Mouse (Mus musculus) heart, postnatal 0 days (tissue): Measurements from ENCODE around the gene Tpo. TPM values are rescaled to one million over a fixed set of nuclear protein-coding genes. Genes with fewer than 3 reads are reported as not detected.
A peak's percentile ranks its signal among the peaks of the same experiment; 100 is the strongest.

ENCODE experiments used
- ATAC-seq: fragments of 200-750 bp; cut with Nextera tagmentation; 2 replicates; pipeline ENCODE4 v1.8.0; 2017; ENCODE audit warnings: low read depth, moderate number of reproducible peaks, moderate library complexity; ENCODE audit not compliant: insufficient read depth
- DNase-seq: peaks from one replicate; pipeline ENCODE4 v3.0.0-alpha.2; 2016; ENCODE audit warnings: low spot score
- H3K27ac ChIP-seq: fragments of 300-500 bp; sonication (generic); 2 replicates; pipeline ENCODE4 v1.5.1; 2014; ENCODE audit warnings: low read depth, mild to moderate bottlenecking
- H3K27me3 ChIP-seq: fragments of 300-500 bp; sonication (generic); 2 replicates; pipeline ENCODE4 v1.6.1; 2014; ENCODE audit warnings: low read length, mixed read lengths; ENCODE audit not compliant: control insufficient read depth, insufficient read depth
- H3K36me3 ChIP-seq: fragments of 300-500 bp; sonication (generic); replicated peaks from 2 replicates; pipeline ENCODE4 v1.6.1; 2014; ENCODE audit warnings: low read length, mixed read lengths; ENCODE audit not compliant: control insufficient read depth, insufficient read depth
- H3K4me1 ChIP-seq: fragments of 300-500 bp; sonication (generic); 2 replicates; pipeline ENCODE4 v1.6.1; 2014; ENCODE audit warnings: antibody characterized with exemption; ENCODE audit not compliant: control insufficient read depth, insufficient read depth
- H3K4me2 ChIP-seq: fragments of 300-500 bp; sonication (generic); 2 replicates; pipeline ENCODE4 v1.6.1; 2014; ENCODE audit warnings: low read depth, mild to moderate bottlenecking, low read length, moderate library complexity
- H3K4me3 ChIP-seq: fragments of 300-500 bp; sonication (generic); 2 replicates; pipeline ENCODE4 v1.5.1; 2014; ENCODE audit warnings: low read depth, low read length
- H3K9ac ChIP-seq: fragments of 300-500 bp; sonication (generic); replicated peaks from 2 replicates; pipeline ENCODE4 v1.6.1; 2014; ENCODE audit warnings: low read depth, low read length, mixed read lengths
- H3K9me3 ChIP-seq: fragments of 300-500 bp; sonication (generic); replicated peaks from 2 replicates; pipeline ENCODE4 v1.6.1; 2016; ENCODE audit warnings: low read length; ENCODE audit not compliant: control insufficient read depth
- CTCF ChIP-seq: IDR thresholded peaks from 2 replicates; pipeline ENCODE4 v1.5.1; 2016; ENCODE audit warnings: antibody characterized with exemption, control low read depth, low read depth
- EP300 ChIP-seq: IDR thresholded peaks from 2 replicates; pipeline ENCODE4 v1.6.1; 2016; ENCODE audit warnings: antibody characterized with exemption, low read depth
- WGBS: fragments of 180-500 bp; shearing (Covaris S2); extraction: QIAGEN DNeasy Blood & Tissue Kit; methylation state at CpG from one replicate; pipeline ENCODE4 v1.1.7; 2014; 5-methylcytosine and 5-hydroxymethylcytosine counted together
- polyA plus RNA-seq: library from polyadenylated mRNA; unstranded; fragments of >200 nt; fragmentation: Nextera tagmentation; extraction: Ambion mirVana; gene quantifications from 2 replicates; pipeline ENCODE4 v1.2.1, GENCODE M21; 2015
- total RNA-seq: library from RNA; depleted of rRNA; stranded (reverse); fragments of >200 nt; gene quantifications from 2 replicates; pipeline ENCODE4 v1.2.3, GENCODE M21; 2014; ENCODE audit warnings: low replicate concordance

The Tpo gene
- total and polyA plus RNA-seq, 2 experiments from 2014 or later, result not detected

DNA sequence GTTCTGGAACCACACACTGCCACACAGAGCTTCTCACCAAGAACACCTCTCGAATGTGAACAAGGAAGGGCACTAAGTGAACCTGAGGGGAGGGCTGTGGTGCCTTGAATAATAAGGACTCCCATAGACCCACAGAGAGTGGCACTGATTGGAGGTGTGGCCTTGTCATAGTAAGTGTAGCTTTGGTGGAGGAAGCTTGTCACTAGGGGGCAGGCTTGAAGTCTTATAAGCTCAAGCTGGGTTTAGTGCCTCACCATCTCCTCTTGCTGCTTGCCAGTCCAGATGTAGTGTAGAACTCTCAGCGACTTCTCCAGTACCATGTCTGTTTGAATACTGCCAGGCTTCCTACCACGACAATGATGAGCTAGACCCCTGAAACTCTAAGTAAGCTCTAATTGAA lies 9.7 kb upstream of the Tpo start:
- Histone ChIP-seq H3K4me3 (no peak overlapping the region), H3K36me3 (no peaks in the 10 kb centered on the region), H3K9ac (no peak overlapping the region), H3K4me2 (no peak overlapping the region), H3K27me3 (no peaks in the 10 kb centered on the region), H3K4me1 (no peaks in the 10 kb centered on the region), H3K27ac (no peak overlapping the region), H3K9me3 (no peaks in the 10 kb centered on the region)
- DNase-seq, result peak; percentile 58
- TF ChIP-seq EP300 (no peak), CTCF (peak; percentile 56)
- no peak for ATAC-seq
- 50% methylated on average over 3 of the region's 3 CpGs for WGBS

GRCm38 (mm10) chr12:30129411-30129716 lies 3.1 kb downstream of the Tpo start:
- Histone ChIP-seq H3K4me1 (no peaks in the 10 kb centered on the region), H3K9ac (no peak overlapping the region), H3K27me3 (no peaks in the 10 kb centered on the region), H3K9me3 (no peaks in the 10 kb centered on the region), H3K4me2 (no peak overlapping the region), H3K27ac (no peak overlapping the region), H3K36me3 (no peaks in the 10 kb centered on the region), H3K4me3 (no peak overlapping the region)
- DNase-seq (no peak), ATAC-seq (no peak)
- TF ChIP-seq CTCF (no peak), EP300 (no peak)
- WGBS, result 60% methylated on average over 6 of the region's 6 CpGs

DNA sequence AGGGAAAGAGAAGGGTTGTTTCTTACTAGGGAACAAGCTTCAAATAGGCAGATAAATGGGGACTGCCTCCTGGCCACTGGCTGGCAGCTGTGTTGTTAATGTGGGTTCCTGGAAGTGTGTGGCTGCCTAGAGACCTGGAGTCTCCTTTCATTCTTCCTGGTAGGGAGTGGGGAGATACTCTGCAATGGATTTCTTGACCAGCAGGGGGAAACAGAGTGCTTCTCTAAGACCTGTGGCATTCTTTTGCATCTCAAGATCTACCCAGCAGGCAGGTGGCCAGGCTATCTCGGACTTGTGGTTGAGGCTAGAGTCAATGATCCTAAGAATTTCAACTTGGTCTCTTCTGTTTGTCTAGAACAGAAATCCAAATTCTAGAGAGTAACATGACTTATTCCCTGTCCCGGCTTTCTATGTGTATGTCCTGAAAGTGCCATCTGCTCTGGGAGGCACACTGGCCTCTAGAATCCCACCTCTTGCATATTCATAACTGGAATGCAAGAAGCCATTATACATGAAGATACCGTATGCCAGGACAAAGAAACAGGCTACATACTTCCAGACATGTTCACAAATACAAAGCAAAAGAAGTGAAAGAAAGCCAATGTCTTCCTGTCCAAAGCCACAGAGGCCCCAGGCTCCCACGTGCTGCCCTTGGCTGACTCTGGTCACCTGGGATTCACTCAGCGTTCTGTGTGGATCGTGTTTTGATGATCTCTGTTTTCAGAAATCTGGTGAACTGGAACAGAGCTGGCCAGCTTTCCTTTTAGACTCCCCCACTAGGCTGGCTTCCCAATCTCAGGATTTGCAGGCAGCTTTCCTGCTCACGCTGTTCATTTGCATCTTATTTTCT lies 3.6 kb downstream of the Tpo start:
- ATAC-seq, result no peak
- WGBS, result 54% methylated on average over 7 of the region's 7 CpGs

DNA sequence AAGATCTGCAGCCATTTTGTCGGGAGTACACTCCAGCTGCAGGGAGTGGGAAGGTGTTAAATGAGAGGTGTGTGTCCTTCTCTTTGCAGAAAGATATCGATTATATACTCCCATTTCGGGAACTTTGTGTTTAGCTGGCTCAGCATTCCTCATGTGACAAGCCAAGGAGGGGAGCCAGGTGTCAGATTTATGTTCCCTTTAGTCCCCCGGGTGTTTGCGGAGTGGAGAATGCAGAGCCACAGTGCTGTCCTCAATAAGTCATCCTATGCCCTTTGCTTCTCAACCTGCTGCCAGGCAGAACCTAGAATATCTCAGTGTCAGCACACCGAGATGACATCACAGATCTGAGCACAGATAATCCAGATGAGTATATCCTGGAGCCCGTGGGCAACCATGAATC lies 10.1 kb downstream of the Tpo start:
- Histone ChIP-seq H3K4me2 (no peak overlapping the region), H3K9me3 (no peaks in the 10 kb centered on the region), H3K27ac (no peak overlapping the region), H3K27me3 (no peaks in the 10 kb centered on the region), H3K36me3 (no peaks in the 10 kb centered on the region), H3K9ac (no peak overlapping the region), H3K4me3 (no peak overlapping the region), H3K4me1 (no peaks in the 10 kb centered on the region)
- DNase-seq, result no peak
- TF ChIP-seq CTCF, result no peak
- no peak for TF ChIP-seq EP300
- WGBS, result 66% methylated on average over 7 of the region's 7 CpGs
- no peak for ATAC-seq

More for the DNA sequence above, 3.6 kb downstream of the Tpo start:
- H3K9me3 ChIP-seq, result no peaks in the 10 kb centered on the region
- DNase-seq, result peak; percentile 53
- H3K4me1 ChIP-seq, result no peaks in the 10 kb centered on the region
- peak; percentile 79 for TF ChIP-seq CTCF
- no peak for TF ChIP-seq EP300
- H3K9ac ChIP-seq, result no peak overlapping the region
- no peaks in the 10 kb centered on the region for H3K36me3 ChIP-seq
- H3K27me3 ChIP-seq, result no peaks in the 10 kb centered on the region
- H3K4me3 ChIP-seq, result no peak overlapping the region
- no peak overlapping the region for H3K27ac ChIP-seq
- H3K4me2 ChIP-seq, result no peak overlapping the region

- no peak for TF ChIP-seq CTCF
- TF ChIP-seq EP300, result no peak
- Histone ChIP-seq H3K9me3 (no peaks in the 10 kb centered on the region), H3K4me2 (no peak overlapping the region), H3K36me3 (no peaks in the 10 kb centered on the region), H3K4me1 (no peaks in the 10 kb centered on the region), H3K9ac (no peak overlapping the region), H3K27me3 (no peaks in the 10 kb centered on the region), H3K27ac (no peak overlapping the region), H3K4me3 (no peak overlapping the region)
- 91% methylated on average over 2 of the region's 2 CpGs for WGBS
- DNase-seq (no peak), ATAC-seq (no peak)
Measured at GRCm38 (mm10) chr12:30112271-30112670, 20.2 kb downstream of the Tpo start.
